Mouse (Mus musculus) ES-E14 (cell line): ENCODE data around the gene Letm1. TPM values are rescaled to one million over a fixed set of nuclear protein-coding genes. Genes with fewer than 3 reads are reported as not detected.

Experiments
- DNase-seq: peaks from one replicate; pipeline ENCODE4 v3.0.0-alpha.2; 2013; ENCODE audit warnings: low read depth, low spot score
- H3K27ac ChIP-seq: 2 replicates; pipeline ENCODE4 v1.5.1; 2012; ENCODE audit warnings: low read depth, mild to moderate bottlenecking, low read length, moderate library complexity, mixed read lengths; ENCODE audit not compliant: poor library complexity, insufficient read depth, severe bottlenecking
- H3K36me3 ChIP-seq: 2 replicates; pipeline ENCODE4 v1.6.1; 2012; ENCODE audit warnings: mild to moderate bottlenecking, low read length, moderate library complexity, mixed read lengths; ENCODE audit not compliant: control insufficient read depth, poor library complexity, insufficient read depth, severe bottlenecking
- H3K4me1 ChIP-seq, 2 experiments: fragments of 150-350 bp in 1 of 2; sonication (generic) in 1 of 2; 2 replicates each; pipeline ENCODE4 v1.6.1; 2012; ENCODE audit warnings: low read length in 2 of 2, mild to moderate bottlenecking in 1 of 2, mixed read lengths in 1 of 2; ENCODE audit not compliant: control insufficient read depth in 2 of 2, insufficient read depth in 2 of 2, poor library complexity in 1 of 2
- H3K4me3 ChIP-seq, 2 experiments: fragments of 150-350 bp in 1 of 2; sonication (generic) in 1 of 2; 2 replicates each; pipeline ENCODE4 v1.5.1; 2012; ENCODE audit warnings: low read length in 2 of 2, low read depth in 1 of 2, mild to moderate bottlenecking in 1 of 2, mixed read lengths in 1 of 2; ENCODE audit not compliant: insufficient read depth in 1 of 2, poor library complexity in 1 of 2, severe bottlenecking in 1 of 2
- H3K9ac ChIP-seq: 2 replicates; pipeline ENCODE4 v1.6.1; 2012; ENCODE audit warnings: low read depth, mild to moderate bottlenecking, low read length, mixed read lengths; ENCODE audit not compliant: poor library complexity, insufficient read depth, severe bottlenecking
- H3K9me3 ChIP-seq: fragments of 150-350 bp; sonication (generic); 2 replicates; pipeline ENCODE4 v1.6.1; 2012; ENCODE audit warnings: low read depth, mild to moderate bottlenecking, low read length; ENCODE audit not compliant: control insufficient read depth, insufficient read depth
- CHD2 ChIP-seq: IDR thresholded peaks from 2 replicates; pipeline ENCODE4 v1.6.1; 2014; ENCODE audit warnings: mild to moderate bottlenecking, low read depth, low read length, inconsistent platforms
- HCFC1 ChIP-seq: IDR thresholded peaks from 2 replicates; pipeline ENCODE4 v1.6.1; 2012; ENCODE audit warnings: low read length, inconsistent platforms, borderline replicate concordance; ENCODE audit not compliant: insufficient read depth
- MAFK ChIP-seq: IDR thresholded peaks from 2 replicates; pipeline ENCODE4 v1.6.1; 2014; ENCODE audit warnings: mild to moderate bottlenecking, low read depth, low read length, inconsistent platforms; ENCODE audit not compliant: insufficient read depth
- ZC3H11A ChIP-seq: IDR thresholded peaks from 2 replicates; pipeline ENCODE4 v1.6.1; 2012; ENCODE audit warnings: low read depth, mild to moderate bottlenecking, inconsistent platforms, low read length, borderline replicate concordance
- ZNF384 ChIP-seq: IDR thresholded peaks from 2 replicates; pipeline ENCODE4 v1.6.1; 2012; ENCODE audit warnings: low read depth, low read length, inconsistent platforms
- in situ Hi-C, 2 experiments: fragments of 600-800 bp; cut with MboI; formaldehyde crosslinking; loops; one replicate each; pipeline ENCODE4 v1.15.1; 2025; ENCODE audit warnings: low sequenced_read_pairs in 2 of 2, inconsistent platforms in 1 of 2; ENCODE audit not compliant: unreplicated experiment in 2 of 2
- total RNA-seq: library from RNA; depleted of rRNA; stranded (reverse); fragments of 300-350 nt; gene quantifications from 2 replicates; pipeline ENCODE4 v1.2.3, GENCODE M21; 2012

Letm1 gene
- total RNA-seq, 1 experiment, result 36.5 TPM

DNA sequence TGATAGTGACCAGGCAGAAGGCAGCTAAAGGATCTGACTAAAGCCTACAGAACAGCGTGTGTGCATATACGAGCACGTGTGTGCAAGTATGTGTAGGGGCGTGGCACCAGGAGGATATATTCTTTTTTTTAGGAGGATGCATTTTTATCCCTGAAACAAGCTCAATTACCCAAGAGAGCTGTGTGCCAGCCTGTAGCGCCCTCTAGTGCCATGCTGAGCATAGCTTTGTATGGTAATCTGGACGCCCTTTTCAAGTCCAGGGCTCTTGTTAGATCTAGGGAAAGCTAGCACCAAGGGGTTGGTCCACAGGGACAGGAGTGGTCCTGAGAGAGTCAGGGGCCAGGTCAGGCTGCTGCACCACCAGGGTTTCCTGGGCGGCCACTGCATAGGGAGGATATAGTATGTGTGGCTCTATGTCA, 44.7 kb downstream of the Letm1 start:
- no peaks in the 10 kb centered on the region for H3K9me3 ChIP-seq
- H3K4me3 ChIP-seq, result no peak overlapping the region
- no peak overlapping the region for H3K9ac ChIP-seq
- H3K36me3 ChIP-seq, result peaks cover 3% of the 10 kb centered on the region; the same call in 1 of the 2 replicates
- TF ChIP-seq HCFC1 (no peak), ZNF384 (no peak), CHD2 (no peak), ZC3H11A (no peak), MAFK (no peak)
- no peak for DNase-seq
- H3K4me1 ChIP-seq, result no peaks in the 10 kb centered on the region
- no peak overlapping the region for H3K27ac ChIP-seq
- in situ Hi-C loops, result no loop called here

DNA sequence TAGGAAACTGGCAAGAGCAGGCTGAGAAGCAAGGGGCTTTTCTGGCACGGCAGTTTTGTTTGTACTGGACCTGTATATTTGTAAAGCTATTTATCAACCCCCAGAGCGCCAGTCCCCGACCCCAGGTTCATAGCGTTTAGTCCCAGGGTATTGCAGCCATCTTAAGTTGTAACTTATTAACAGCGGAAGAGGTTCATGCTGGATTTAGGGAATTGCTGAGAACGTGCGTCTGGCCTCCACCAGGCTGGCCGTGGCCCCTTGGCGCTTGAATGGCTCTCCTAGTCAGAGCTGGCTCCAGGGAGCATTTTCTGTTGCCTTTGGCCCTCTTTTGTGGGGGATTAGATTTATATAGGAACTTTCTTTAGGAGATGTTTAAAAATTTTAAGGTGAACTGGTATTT, 46.4 kb downstream of the Letm1 start:
- Histone ChIP-seq H3K4me1 (peaks cover 0 to 4% of the 10 kb centered on the region in 2 experiments; a peak in 1 of 4 replicates), H3K4me3 (no peak overlapping the region), H3K9ac (no peak overlapping the region), H3K27ac (no peak overlapping the region), H3K9me3 (no peaks in the 10 kb centered on the region), H3K36me3 (no peaks in the 10 kb centered on the region; the same call in 1 of the 2 replicates)
- TF ChIP-seq HCFC1, result no peak
- TF ChIP-seq CHD2, result no peak
- no peak for TF ChIP-seq ZC3H11A
- TF ChIP-seq MAFK, result no peak
- no peak for TF ChIP-seq ZNF384
- in situ Hi-C loops, result no loop called here
- DNase-seq, result no peak

GRCm38 (mm10) chr5:33735412-33736092, 47.1 kb downstream of the Letm1 start:
- H3K36me3 ChIP-seq, result no peaks in the 10 kb centered on the region; the same call in 1 of the 2 replicates
- no peak for DNase-seq

DNA sequence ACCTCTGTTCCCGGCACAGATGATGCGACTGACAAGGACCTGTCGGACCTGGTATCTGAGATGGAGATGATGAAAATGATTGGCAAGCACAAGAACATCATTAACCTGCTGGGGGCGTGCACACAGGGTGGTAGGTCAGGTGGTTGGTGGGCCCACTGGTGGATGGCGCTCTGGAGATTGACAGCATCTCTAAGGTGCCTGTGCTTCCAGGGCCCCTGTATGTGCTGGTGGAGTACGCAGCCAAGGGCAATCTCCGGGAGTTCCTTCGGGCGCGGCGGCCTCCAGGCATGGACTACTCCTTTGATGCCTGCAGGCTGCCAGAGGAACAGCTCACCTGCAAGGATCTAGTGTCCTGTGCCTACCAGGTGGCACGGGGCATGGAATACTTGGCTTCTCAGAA, 48.8 kb downstream of the Letm1 start:
- in situ Hi-C loops, result no loop called here
- Histone ChIP-seq H3K36me3 (no peaks in the 10 kb centered on the region; the same call in 1 of the 2 replicates), H3K9me3 (no peaks in the 10 kb centered on the region), H3K4me3 (no peak overlapping the region), H3K4me1 (peaks cover 0 to 4% of the 10 kb centered on the region in 2 experiments; a peak in 1 of 4 replicates), H3K27ac (no peak overlapping the region), H3K9ac (no peak overlapping the region)
- TF ChIP-seq ZC3H11A (no peak), HCFC1 (no peak), CHD2 (no peak), ZNF384 (no peak), MAFK (no peak)
- DNase-seq, result no peak

More at GRCm38 (mm10) chr5:33735412-33736092, 47.1 kb downstream of the Letm1 start:
- no peak overlapping the region for H3K4me3 ChIP-seq
- in situ Hi-C loops, result no loop called here
- TF ChIP-seq HCFC1 (no peak), ZNF384 (no peak), MAFK (no peak), ZC3H11A (no peak), CHD2 (no peak)
- no peak overlapping the region for H3K9ac ChIP-seq
- no peak overlapping the region for H3K27ac ChIP-seq
- peaks cover 0 to 4% of the 10 kb centered on the region in 2 experiments; a peak in 1 of 4 replicates for H3K4me1 ChIP-seq
- no peaks in the 10 kb centered on the region for H3K9me3 ChIP-seq
